Mouse (Mus musculus) CH12.LX (cell line): ENCODE results near the gene Epx. TPM values are rescaled to one million over a fixed set of nuclear protein-coding genes. Genes with fewer than 3 reads are reported as not detected.

Experiments used
- DNase-seq: peaks from one replicate; pipeline ENCODE4 v3.0.0-alpha.2; 2013; ENCODE audit errors: extremely low read depth
- H3K27ac ChIP-seq: 2 replicates; pipeline ENCODE4 v1.5.1; 2012; ENCODE audit warnings: low read depth, mild to moderate bottlenecking, control low read depth, moderate library complexity; ENCODE audit not compliant: insufficient read depth
- H3K27me3 ChIP-seq: replicated peaks from 2 replicates; pipeline ENCODE3; 2012; ENCODE audit warnings: inconsistent platforms
- H3K36me3 ChIP-seq, 2 experiments: replicated peaks in 1 of 2; 2 replicates each; pipeline versions ENCODE3 to v1.6.1; 2012; ENCODE audit warnings: inconsistent platforms in 1 of 2, low read length in 1 of 2, mild to moderate bottlenecking in 1 of 2, mixed read lengths in 1 of 2, moderate library complexity in 1 of 2; ENCODE audit not compliant: control insufficient read depth in 1 of 2, insufficient read depth in 1 of 2
- H3K4me1 ChIP-seq, 2 experiments: 2 replicates each; pipeline ENCODE4 v1.6.1; 2012; ENCODE audit warnings: inconsistent platforms in 1 of 2, moderate library complexity in 1 of 2; ENCODE audit not compliant: insufficient read depth in 2 of 2, control insufficient read depth in 1 of 2
- H3K4me2 ChIP-seq: 2 replicates; pipeline ENCODE4 v1.6.1; 2012; ENCODE audit warnings: low read depth, mild to moderate bottlenecking, control low read depth; ENCODE audit not compliant: poor library complexity, insufficient read depth, severe bottlenecking
- H3K4me3 ChIP-seq, 3 experiments: fragments of 150-350 bp in 1 of 3; sonication (generic) in 1 of 3; replicated peaks in 1 of 3; 2 replicates each; pipeline versions ENCODE3 to v1.5.1; 2011 to 2012; ENCODE audit warnings: low read depth in 2 of 3, low read length in 2 of 3, mild to moderate bottlenecking in 2 of 3, moderate library complexity in 2 of 3, control low read depth in 1 of 3, improper control_type of control experiment in 1 of 3, inconsistent platforms in 1 of 3, mixed read lengths in 1 of 3; ENCODE audit not compliant: poor library complexity in 1 of 3
- H3K79me2 ChIP-seq: replicated peaks from 2 replicates; pipeline ENCODE4 v1.6.1; 2012; ENCODE audit warnings: mild to moderate bottlenecking, moderate library complexity; ENCODE audit not compliant: control insufficient read depth, poor library complexity, insufficient read depth, severe bottlenecking; ENCODE audit errors: extremely low read depth
- H3K9ac ChIP-seq: 2 replicates; pipeline ENCODE4 v1.6.1; 2012; ENCODE audit warnings: low read depth, mild to moderate bottlenecking, control low read depth, moderate library complexity; ENCODE audit not compliant: insufficient read depth
- H3K9me3 ChIP-seq: replicated peaks from 2 replicates; pipeline ENCODE3; 2012; ENCODE audit warnings: low read length, inconsistent platforms, mixed read lengths
- BHLHE40 ChIP-seq: IDR thresholded peaks from 2 replicates; pipeline ENCODE4 v1.6.1; 2011; ENCODE audit warnings: mild to moderate bottlenecking, low read depth, low read length, improper control_type of control experiment
- CHD2 ChIP-seq: IDR thresholded peaks from 2 replicates; pipeline ENCODE4 v1.6.1; 2011; ENCODE audit warnings: low read length, improper control_type of control experiment
- CTCF ChIP-seq, 2 experiments: IDR thresholded peaks in 1 of 2; conservative IDR thresholded peaks in 1 of 2; 2 replicates each; pipeline ENCODE4 v1.5.1; 2011 to 2012; ENCODE audit warnings: low read depth in 2 of 2, low read length in 2 of 2, improper control_type of control experiment in 1 of 2, inconsistent platforms in 1 of 2, mild to moderate bottlenecking in 1 of 2, moderate library complexity in 1 of 2
- ELF1 ChIP-seq: IDR thresholded peaks from 2 replicates; pipeline ENCODE4 v1.6.1; 2014; ENCODE audit warnings: low read depth, mild to moderate bottlenecking, inconsistent platforms, low read length, improper control_type of control experiment
- EP300 ChIP-seq: IDR thresholded peaks from 2 replicates; pipeline ENCODE4 v1.6.1; 2011; ENCODE audit warnings: low read length, improper control_type of control experiment
- ETS1 ChIP-seq: conservative IDR thresholded peaks from 2 replicates; pipeline ENCODE4 v1.6.1; 2012; ENCODE audit warnings: low read depth, mild to moderate bottlenecking, inconsistent platforms, low read length, improper control_type of control experiment, moderate library complexity
- HCFC1 ChIP-seq: IDR thresholded peaks from 2 replicates; pipeline ENCODE4 v1.6.1; 2012; ENCODE audit warnings: low read depth, mild to moderate bottlenecking, inconsistent platforms, low read length, improper control_type of control experiment
- JUN ChIP-seq: IDR thresholded peaks from 2 replicates; pipeline ENCODE4 v1.6.1; 2011; ENCODE audit warnings: low read depth, mild to moderate bottlenecking, low read length, improper control_type of control experiment, moderate library complexity; ENCODE audit not compliant: insufficient read depth
- JUND ChIP-seq: conservative IDR thresholded peaks from 2 replicates; pipeline ENCODE4 v1.6.1; 2011; ENCODE audit warnings: low read depth, low read length, improper control_type of control experiment
- KAT2A ChIP-seq: IDR thresholded peaks from 2 replicates; pipeline ENCODE4 v1.6.1; 2012; ENCODE audit warnings: low read length, improper control_type of control experiment, inconsistent platforms; ENCODE audit not compliant: insufficient replicate concordance
- MAFK ChIP-seq: IDR thresholded peaks from 2 replicates; pipeline ENCODE4 v1.6.1; 2011; ENCODE audit warnings: low read length, improper control_type of control experiment; ENCODE audit not compliant: insufficient replicate concordance
- MAX ChIP-seq: IDR thresholded peaks from 2 replicates; pipeline ENCODE4 v1.6.1; 2011; ENCODE audit warnings: low read length, improper control_type of control experiment
- MAZ ChIP-seq: IDR thresholded peaks from 2 replicates; pipeline ENCODE4 v1.6.1; 2012; ENCODE audit warnings: low read depth, mild to moderate bottlenecking, inconsistent platforms, low read length, improper control_type of control experiment, moderate library complexity
- MEF2A ChIP-seq: IDR thresholded peaks from 2 replicates; pipeline ENCODE4 v1.6.1; 2014; ENCODE audit warnings: low read depth, mild to moderate bottlenecking, inconsistent platforms, low read length, improper control_type of control experiment, borderline replicate concordance
- MXI1 ChIP-seq: IDR thresholded peaks from 2 replicates; pipeline ENCODE4 v1.6.1; 2011; ENCODE audit warnings: mild to moderate bottlenecking, low read depth, low read length, improper control_type of control experiment
- MYC ChIP-seq: IDR thresholded peaks from 2 replicates; pipeline ENCODE4 v1.6.1; 2011; ENCODE audit warnings: low read depth, mild to moderate bottlenecking, improper control_type of control experiment, low read length
- NELFE ChIP-seq: IDR thresholded peaks from 2 replicates; pipeline ENCODE4 v1.6.1; 2011; ENCODE audit warnings: low read depth, low read length, improper control_type of control experiment
- NRF1 ChIP-seq: IDR thresholded peaks from 2 replicates; pipeline ENCODE4 v1.6.1; 2014; ENCODE audit warnings: low read depth, mild to moderate bottlenecking, inconsistent platforms, low read length, improper control_type of control experiment, moderate library complexity
- PAX5 ChIP-seq: IDR thresholded peaks from 2 replicates; pipeline ENCODE4 v1.6.1; 2012; ENCODE audit warnings: low read length, inconsistent platforms, mixed read lengths
- POLR2AphosphoS2 ChIP-seq: IDR thresholded peaks from 2 replicates; pipeline ENCODE4 v1.6.1; 2011; ENCODE audit warnings: low read depth, low read length, improper control_type of control experiment
- RAD21 ChIP-seq: IDR thresholded peaks from 2 replicates; pipeline ENCODE4 v1.6.1; 2011; ENCODE audit warnings: low read depth, mild to moderate bottlenecking, low read length, improper control_type of control experiment, moderate library complexity
- RCOR1 ChIP-seq: conservative IDR thresholded peaks from 2 replicates; pipeline ENCODE4 v1.6.1; 2012; ENCODE audit warnings: low read depth, mild to moderate bottlenecking, inconsistent platforms, low read length, improper control_type of control experiment
- SMC3 ChIP-seq: IDR thresholded peaks from 2 replicates; pipeline ENCODE4 v1.6.1; 2011; ENCODE audit warnings: low read depth, low read length, improper control_type of control experiment
- TBP ChIP-seq: conservative IDR thresholded peaks from 2 replicates; pipeline ENCODE4 v1.6.1; 2011; ENCODE audit warnings: low read depth, low read length, improper control_type of control experiment
- TCF12 ChIP-seq: IDR thresholded peaks from 2 replicates; pipeline ENCODE4 v1.6.1; 2014; ENCODE audit warnings: low read depth, mild to moderate bottlenecking, inconsistent platforms, low read length, improper control_type of control experiment
- UBTF ChIP-seq: IDR thresholded peaks from 2 replicates; pipeline ENCODE4 v1.6.1; 2012; ENCODE audit warnings: low read depth, mild to moderate bottlenecking, inconsistent platforms, low read length, improper control_type of control experiment, moderate library complexity
- USF1 ChIP-seq: IDR thresholded peaks from 2 replicates; pipeline ENCODE4 v1.6.1; 2014; ENCODE audit warnings: low read depth, mild to moderate bottlenecking, inconsistent platforms, low read length, improper control_type of control experiment
- USF2 ChIP-seq: conservative IDR thresholded peaks from 2 replicates; pipeline ENCODE4 v1.6.1; 2011; ENCODE audit warnings: low read depth, low read length, improper control_type of control experiment
- ZC3H11A ChIP-seq: IDR thresholded peaks from 2 replicates; pipeline ENCODE4 v1.6.1; 2012; ENCODE audit warnings: low read depth, mild to moderate bottlenecking, inconsistent platforms, low read length, improper control_type of control experiment
- ZNF384 ChIP-seq: IDR thresholded peaks from 2 replicates; pipeline ENCODE4 v1.6.1; 2012; ENCODE audit warnings: low read depth, low read length, improper control_type of control experiment, inconsistent platforms
- dilution Hi-C: fragments of 300-500 bp; cut with MboI; formaldehyde crosslinking; loops from 2 replicates; pipeline ENCODE4 v1.14.3; 2020; ENCODE audit warnings: low sequenced_read_pairs; ENCODE audit not compliant: extremely low pct_unique_long_range_greater_than_20kb, extremely low pct_ligation_motif_present
- in situ Hi-C: fragments of 300-500 bp; cut with MboI; formaldehyde crosslinking; loops from 3 replicates; pipeline ENCODE4 v1.14.3; 2019; ENCODE audit warnings: low sequenced_read_pairs, low pct_ligation_motif_present, low pct_unique_long_range_greater_than_20kb, mixed read lengths
- polyA plus RNA-seq: library from polyadenylated mRNA; unstranded; fragments of >175 nt; gene quantifications from 2 replicates; pipeline ENCODE4 v1.2.1, GENCODE M21; 2012; ENCODE audit warnings: low read depth; ENCODE audit not compliant: insufficient read length
- total RNA-seq, 2 experiments: library from RNA; depleted of rRNA; stranded (reverse); fragments of 300-350 nt in 1 of 2; fragments of >200 nt in 1 of 2; gene quantifications; 2 replicates each; pipeline ENCODE4 v1.2.3; 2012 to 2014

Epx gene
- total and polyA plus RNA-seq, 3 experiments = not detected

GRCm38 (mm10) chr11:87859273-87859672 lies 16.1 kb downstream of the Epx start:
- DNase-seq = no peak
- dilution Hi-C loops (no loop called here), in situ Hi-C loops (no loop called here)
- Histone ChIP-seq H3K4me3 (no peak overlapping the region), H3K36me3 (peaks cover 68 to 94% of the 10 kb centered on the region in 2 experiments), H3K27me3 (no peaks in the 10 kb centered on the region), H3K27ac (no peak overlapping the region), H3K4me1 (peaks cover 4 to 34% of the 10 kb centered on the region in 2 experiments; a peak in 3 of 4 replicates), H3K4me2 (no peak overlapping the region), H3K79me2 (no peaks in the 10 kb centered on the region), H3K9me3 (no peaks in the 10 kb centered on the region), H3K9ac (no peak overlapping the region)
- TF ChIP-seq ELF1 (no peak), MXI1 (no peak), MAX (no peak), RAD21 (no peak), ZC3H11A (no peak), MYC (no peak), TCF12 (no peak), ZNF384 (no peak), CHD2 (no peak), PAX5 (no peak), POLR2AphosphoS2 (no peak), MEF2A (no peak)

DNA sequence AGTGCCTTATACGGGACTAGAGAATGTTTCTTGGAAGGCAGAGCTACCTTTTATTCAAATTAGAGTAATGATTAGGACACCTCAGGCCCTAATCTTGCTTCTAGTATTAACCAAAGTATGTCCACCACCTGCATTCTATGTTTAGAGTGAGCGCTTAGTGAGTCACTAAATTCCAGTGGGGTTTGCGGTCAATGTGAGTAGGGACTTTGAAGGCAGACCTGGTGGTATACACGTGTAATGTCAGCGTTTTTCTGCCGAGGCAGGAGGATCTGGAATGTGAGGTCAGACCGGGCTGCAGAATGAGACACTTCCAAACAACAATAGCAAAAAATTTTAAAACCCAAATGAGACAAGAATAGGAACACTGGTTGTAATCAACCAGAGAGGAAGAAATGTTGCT lies 20.8 kb downstream of the Epx start:
- H3K4me2 ChIP-seq = peak overlapping the region; percentile 66
- DNase-seq = peak; percentile 85
- no peak overlapping the region for H3K9ac ChIP-seq
- peaks cover 32 to 49% of the 10 kb centered on the region in 2 experiments for H3K36me3 ChIP-seq
- no peaks in the 10 kb centered on the region for H3K79me2 ChIP-seq
- no peak overlapping the region for H3K4me3 ChIP-seq
- peaks cover 4 to 31% of the 10 kb centered on the region in 2 experiments; a peak in 3 of 4 replicates for H3K4me1 ChIP-seq
- H3K9me3 ChIP-seq = no peaks in the 10 kb centered on the region
- H3K27ac ChIP-seq = no peak overlapping the region
- no peaks in the 10 kb centered on the region for H3K27me3 ChIP-seq
- in situ Hi-C loops = no loop called here
- no peak for TF ChIP-seq USF1
- TF ChIP-seq JUND = no peak
- no peak for TF ChIP-seq POLR2AphosphoS2
- TF ChIP-seq CTCF (conservative IDR thresholded peaks at IDR 0.05 in 1 of 2, IDR thresholded peaks at IDR 0.05 in 1 of 2; ENCODE audit: low read depth in 2 of 2, low read length in 2 of 2) = no peak
- no peak for TF ChIP-seq ZC3H11A
- no peak for TF ChIP-seq MYC
- peak; percentile 54; the same call in 1 of the 2 replicates for TF ChIP-seq MAFK
- TF ChIP-seq RAD21 = no peak
- TF ChIP-seq CHD2 = no peak
- TF ChIP-seq PAX5 = no peak
- TF ChIP-seq BHLHE40 = peak; percentile 78
- TF ChIP-seq USF2 = no peak
- no peak for TF ChIP-seq MAX
- no peak; the same call in 1 of the 2 replicates for TF ChIP-seq TCF12
- no peak for TF ChIP-seq UBTF
- no peak for TF ChIP-seq SMC3
- no peak for TF ChIP-seq TBP
- no peak for TF ChIP-seq HCFC1
- no peak for TF ChIP-seq JUN
- no peak for TF ChIP-seq NRF1
- TF ChIP-seq NELFE = no peak
- no peak; the same call in 1 of the 2 replicates for TF ChIP-seq RCOR1
- peak; percentile 49 for TF ChIP-seq ETS1
- no peak for TF ChIP-seq KAT2A
- no peak for TF ChIP-seq MAZ
- peak; percentile 42; the same call in 1 of the 2 replicates for TF ChIP-seq EP300
- dilution Hi-C loops = no loop called here
